Mouse (Mus musculus) hindbrain, embryonic 10.5 days (tissue): ENCODE data around the gene Rae1. TPM values are rescaled to one million over a fixed set of nuclear protein-coding genes. Genes with fewer than 3 reads are reported as not detected.

ENCODE experiments used
- DNase-seq: peaks from one replicate; pipeline ENCODE4 v3.0.0-alpha.2; 2017; ENCODE audit warnings: low spot score
- H3K27ac ChIP-seq: fragments of 300-500 bp; sonication (generic); 2 replicates; pipeline ENCODE4 v1.5.1; 2016; ENCODE audit warnings: mild to moderate bottlenecking, moderate library complexity
- H3K27me3 ChIP-seq: fragments of 300-500 bp; sonication (generic); 2 replicates; pipeline ENCODE4 v1.6.1; 2016; ENCODE audit warnings: mild to moderate bottlenecking; ENCODE audit not compliant: poor library complexity, insufficient read depth, severe bottlenecking
- H3K36me3 ChIP-seq: fragments of 300-500 bp; sonication (generic); 2 replicates; pipeline ENCODE4 v1.6.1; 2016; ENCODE audit warnings: mild to moderate bottlenecking, moderate library complexity
- H3K4me1 ChIP-seq: fragments of 300-500 bp; sonication (generic); replicated peaks from 2 replicates; pipeline ENCODE4 v1.6.1; 2016; ENCODE audit warnings: mild to moderate bottlenecking
- H3K4me3 ChIP-seq: fragments of 300-500 bp; sonication (generic); 2 replicates; pipeline ENCODE4 v1.5.1; 2016; ENCODE audit warnings: mild to moderate bottlenecking, moderate library complexity
- H3K9me3 ChIP-seq: fragments of 300-500 bp; sonication (generic); 2 replicates; pipeline ENCODE4 v1.6.1; 2016; ENCODE audit warnings: mild to moderate bottlenecking, moderate library complexity
- WGBS: fragments of 180-500 bp; shearing (Covaris S2); methylation state at CpG from one replicate; pipeline ENCODE4 v1.1.7; 2016; 5-methylcytosine and 5-hydroxymethylcytosine counted together
- polyA plus RNA-seq: library from polyadenylated mRNA; unstranded; fragments of >200 nt; fragmentation: Nextera tagmentation; extraction: Ambion mirVana; gene quantifications from 2 replicates; pipeline ENCODE4 v1.2.1, GENCODE M21; 2016

Gene Rae1
- polyA plus RNA-seq, 1 experiment from 2014 or later, result 158 TPM

DNA sequence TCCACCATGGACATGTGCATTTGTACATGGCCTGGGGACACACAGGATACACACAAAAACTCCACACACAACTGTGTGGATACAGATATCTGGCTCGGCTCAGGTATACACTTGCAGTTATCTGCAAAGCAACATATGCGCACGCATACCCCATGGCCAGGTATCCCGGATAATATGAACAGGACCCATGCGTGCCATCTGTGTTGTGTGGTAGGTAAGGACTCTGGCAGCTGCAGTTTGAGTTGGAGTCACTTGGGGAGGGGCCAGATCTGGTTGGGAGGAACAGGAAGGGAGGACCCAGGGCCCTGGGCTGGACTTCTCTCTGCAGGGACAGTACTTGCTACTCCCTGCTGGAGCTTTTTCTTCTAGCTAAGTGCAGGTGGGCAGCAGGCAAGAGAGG, 35.7 kb downstream of the Rae1 start:
- H3K36me3 ChIP-seq, result peaks cover 60% of the 10 kb centered on the region

GRCm38 (mm10) chr2:173036055-173036454, 36.1 kb downstream of the Rae1 start:
- Histone ChIP-seq H3K4me3 (no peak overlapping the region), H3K4me1 (peaks cover 9% of the 10 kb centered on the region; the same call in 1 of the 2 replicates), H3K36me3 (peaks cover 56% of the 10 kb centered on the region), H3K9me3 (no peaks in the 10 kb centered on the region), H3K27ac (0 out of 2 replicates have a peak overlapping the region, but pooled peaks have one; percentile 40), H3K27me3 (no peaks in the 10 kb centered on the region)
- 92% methylated on average over 5 of the region's 5 CpGs for WGBS
- DNase-seq, result no peak

More for the DNA sequence above, 35.7 kb downstream of the Rae1 start:
- 95% methylated on average over 5 of the region's 5 CpGs for WGBS
- 0 out of 2 replicates have a peak overlapping the region, but pooled peaks have one; percentile 40 for H3K27ac ChIP-seq
- peaks cover 9% of the 10 kb centered on the region; the same call in 1 of the 2 replicates for H3K4me1 ChIP-seq
- no peaks in the 10 kb centered on the region for H3K9me3 ChIP-seq
- H3K27me3 ChIP-seq, result no peaks in the 10 kb centered on the region
- DNase-seq, result no peak
- no peak overlapping the region for H3K4me3 ChIP-seq

DNA sequence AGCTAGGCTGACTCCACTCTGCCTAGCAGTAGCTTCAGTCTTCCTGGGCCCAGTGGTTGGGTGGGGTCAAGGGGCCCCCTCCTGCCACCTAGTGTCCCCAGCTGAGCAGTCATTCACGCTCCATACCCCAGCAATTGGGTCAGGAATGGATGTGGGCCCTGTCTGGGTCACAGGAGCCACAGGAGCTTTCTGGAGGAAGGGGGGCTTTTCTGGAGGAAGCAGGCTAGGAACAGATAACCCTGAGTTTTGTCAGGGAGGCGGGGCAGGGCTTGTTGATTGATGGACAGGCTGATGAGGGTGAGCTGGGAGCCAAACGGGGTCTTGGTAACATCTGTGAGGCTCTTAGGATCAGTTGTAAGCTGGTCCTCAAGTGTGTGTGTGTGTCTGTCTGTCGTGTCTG, 36.7 kb downstream of the Rae1 start:
- no peak for DNase-seq
- Histone ChIP-seq H3K4me1 (peaks cover 9% of the 10 kb centered on the region; the same call in 1 of the 2 replicates), H3K27me3 (no peaks in the 10 kb centered on the region), H3K36me3 (peaks cover 51% of the 10 kb centered on the region), H3K4me3 (no peak overlapping the region), H3K9me3 (no peaks in the 10 kb centered on the region), H3K27ac (peak overlapping the region; percentile 40; the same call in 1 of the 2 replicates)
- 65% methylated on average over 4 of the region's 4 CpGs for WGBS

DNA sequence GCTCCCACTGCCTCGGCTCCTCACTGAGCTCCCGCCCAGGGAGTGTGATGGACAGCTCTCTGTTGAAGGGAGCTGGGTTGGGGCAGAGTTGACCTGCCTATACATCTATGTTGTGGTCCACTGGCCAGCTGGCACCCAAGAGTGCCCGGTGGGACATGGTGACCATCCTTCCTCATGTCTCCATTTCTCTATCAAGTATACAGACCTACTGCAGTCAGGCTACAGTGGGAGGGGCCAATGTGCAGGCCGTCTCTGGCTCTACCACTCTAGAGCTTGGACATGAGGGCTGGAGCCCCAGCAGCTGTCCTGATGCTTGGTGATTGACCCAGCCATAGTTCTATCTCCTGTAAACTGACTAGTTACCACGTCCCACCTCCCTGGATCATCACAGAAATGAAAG, 37.4 kb downstream of the Rae1 start:
- WGBS, result 82% methylated on average over 5 of the region's 5 CpGs
- DNase-seq, result no peak
- H3K27me3 ChIP-seq, result no peaks in the 10 kb centered on the region
- peaks cover 43% of the 10 kb centered on the region for H3K36me3 ChIP-seq
- peaks cover 10% of the 10 kb centered on the region; the same call in 1 of the 2 replicates for H3K4me1 ChIP-seq
- no peaks in the 10 kb centered on the region for H3K9me3 ChIP-seq
- H3K27ac ChIP-seq, result peak overlapping the region; percentile 5; the same call in 1 of the 2 replicates
- H3K4me3 ChIP-seq, result no peak overlapping the region

DNA sequence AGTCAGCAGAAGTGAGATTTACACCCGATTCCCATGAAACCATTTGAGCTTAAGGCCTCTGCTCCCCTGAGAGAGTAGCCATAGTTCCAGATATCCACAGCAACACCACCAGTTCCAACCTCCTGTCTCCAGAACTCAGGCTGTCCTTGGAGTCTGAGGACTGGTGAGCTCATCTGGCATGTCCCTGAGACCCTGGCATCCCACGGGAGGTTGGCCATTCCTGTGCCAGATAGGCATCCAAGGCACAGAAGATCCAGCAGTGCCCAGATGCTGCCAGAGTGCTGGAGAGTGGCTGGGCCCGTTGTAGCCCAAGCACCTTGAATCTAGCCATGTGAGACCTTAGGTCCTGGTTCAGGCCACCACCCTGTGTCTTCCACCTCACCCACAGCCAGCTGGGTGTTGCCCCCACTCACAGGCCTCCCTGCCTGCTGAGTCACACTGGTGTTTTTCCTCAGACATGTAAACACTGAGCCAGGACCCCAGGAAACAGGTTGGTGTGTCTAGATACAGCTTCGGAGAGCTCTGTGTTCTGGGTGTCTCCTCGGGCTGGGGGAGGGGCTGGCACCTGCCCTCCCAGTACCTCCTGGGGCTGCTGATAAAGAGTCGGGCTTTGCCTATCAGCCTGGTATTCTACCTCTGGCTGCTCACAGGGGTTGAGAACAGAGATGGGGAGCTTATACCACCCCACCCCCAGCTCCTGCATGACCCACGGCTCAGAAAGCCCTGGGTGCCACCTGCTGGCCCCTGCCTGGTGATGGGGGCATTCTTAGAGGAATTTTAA, 38.1 kb downstream of the Rae1 start:
- WGBS, result 72% methylated on average over 7 of the region's 7 CpGs
- Histone ChIP-seq H3K9me3 (no peaks in the 10 kb centered on the region), H3K4me1 (peaks cover 17% of the 10 kb centered on the region), H3K36me3 (peaks cover 37% of the 10 kb centered on the region), H3K4me3 (no peak overlapping the region), H3K27ac (peak overlapping the region; percentile 1; the same call in 1 of the 2 replicates), H3K27me3 (no peaks in the 10 kb centered on the region)
- DNase-seq, result no peak

- H3K27me3 ChIP-seq, result no peaks in the 10 kb centered on the region
- peaks cover 26% of the 10 kb centered on the region for H3K36me3 ChIP-seq
- 91% methylated on average over 4 of the region's 4 CpGs for WGBS
- H3K4me1 ChIP-seq, result peaks cover 15% of the 10 kb centered on the region
- H3K27ac ChIP-seq, result no peak overlapping the region
- H3K4me3 ChIP-seq, result no peak overlapping the region
- DNase-seq, result no peak
- no peaks in the 10 kb centered on the region for H3K9me3 ChIP-seq
Observed at GRCm38 (mm10) chr2:173039041-173039440, 39.1 kb downstream of the Rae1 start.

- H3K36me3 ChIP-seq, result peaks cover 9% of the 10 kb centered on the region; the same call in 1 of the 2 replicates
Observed at GRCm38 (mm10) chr2:173040803-173041202, 40.9 kb downstream of the Rae1 start.

DNA sequence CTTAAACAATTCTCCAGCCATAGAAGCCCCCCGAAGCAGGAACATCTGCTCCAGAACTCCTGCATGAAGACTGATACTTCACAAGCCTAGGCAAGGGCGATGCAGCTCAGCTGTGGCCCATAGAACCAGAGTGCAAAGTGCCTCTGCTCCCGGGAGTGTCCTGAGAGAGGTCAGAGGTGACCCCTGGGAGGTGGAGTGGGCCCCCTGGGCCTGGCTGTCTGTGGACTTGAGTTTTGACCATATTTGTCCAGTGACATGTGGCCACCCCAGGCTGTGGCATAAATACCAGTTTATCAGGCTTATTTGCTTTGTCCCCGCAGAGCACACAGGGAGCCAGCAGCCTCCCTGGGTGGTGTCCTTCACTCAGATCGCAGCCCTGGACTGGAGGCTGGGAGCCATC, 41.3 kb downstream of the Rae1 start:
- peaks cover 22% of the 10 kb centered on the region for H3K4me1 ChIP-seq
- no peaks in the 10 kb centered on the region for H3K27me3 ChIP-seq
- no peak overlapping the region for H3K27ac ChIP-seq
- H3K9me3 ChIP-seq, result no peaks in the 10 kb centered on the region
- WGBS, result 69% methylated on average over 5 of the region's 5 CpGs
- 0 out of 2 replicates have a peak, but pooled peaks cover 4% of the 10 kb centered on the region for H3K36me3 ChIP-seq
- H3K4me3 ChIP-seq, result no peak overlapping the region
- DNase-seq, result no peak

More at GRCm38 (mm10) chr2:173040803-173041202, 40.9 kb downstream of the Rae1 start:
- no peaks in the 10 kb centered on the region for H3K9me3 ChIP-seq
- no peaks in the 10 kb centered on the region for H3K27me3 ChIP-seq
- no peak for DNase-seq
- WGBS, result 87% methylated on average over 3 of the region's 3 CpGs
- no peak overlapping the region for H3K4me3 ChIP-seq
- H3K27ac ChIP-seq, result no peak overlapping the region
- peaks cover 21% of the 10 kb centered on the region for H3K4me1 ChIP-seq

DNA sequence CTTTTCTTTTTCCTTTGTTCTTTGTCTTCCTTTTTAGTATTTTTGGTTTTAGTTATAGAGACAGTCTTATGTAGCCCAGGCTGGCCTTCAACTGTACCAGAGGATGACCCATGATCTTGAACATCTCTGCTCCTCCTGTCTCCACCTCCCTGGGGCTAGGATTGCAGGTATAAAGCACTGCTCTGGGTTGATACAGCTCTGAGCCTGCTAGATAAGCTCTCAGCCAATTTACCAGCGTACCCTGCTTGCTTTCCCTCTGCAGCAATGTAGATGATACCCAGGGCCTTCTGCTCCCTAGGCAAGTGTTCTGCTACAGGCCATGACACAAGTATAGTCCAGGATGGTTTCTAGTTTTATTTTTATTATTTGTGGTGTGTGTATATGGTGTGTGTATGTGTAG, 42.0 kb downstream of the Rae1 start:
- H3K4me1 ChIP-seq, result peaks cover 25% of the 10 kb centered on the region
- no peaks in the 10 kb centered on the region for H3K36me3 ChIP-seq
- H3K4me3 ChIP-seq, result no peak overlapping the region
- no peak for DNase-seq
- H3K27me3 ChIP-seq, result no peaks in the 10 kb centered on the region
- H3K27ac ChIP-seq, result no peak overlapping the region
- 84% methylated on average over 1 of the region's 1 CpGs for WGBS
- no peaks in the 10 kb centered on the region for H3K9me3 ChIP-seq

DNA sequence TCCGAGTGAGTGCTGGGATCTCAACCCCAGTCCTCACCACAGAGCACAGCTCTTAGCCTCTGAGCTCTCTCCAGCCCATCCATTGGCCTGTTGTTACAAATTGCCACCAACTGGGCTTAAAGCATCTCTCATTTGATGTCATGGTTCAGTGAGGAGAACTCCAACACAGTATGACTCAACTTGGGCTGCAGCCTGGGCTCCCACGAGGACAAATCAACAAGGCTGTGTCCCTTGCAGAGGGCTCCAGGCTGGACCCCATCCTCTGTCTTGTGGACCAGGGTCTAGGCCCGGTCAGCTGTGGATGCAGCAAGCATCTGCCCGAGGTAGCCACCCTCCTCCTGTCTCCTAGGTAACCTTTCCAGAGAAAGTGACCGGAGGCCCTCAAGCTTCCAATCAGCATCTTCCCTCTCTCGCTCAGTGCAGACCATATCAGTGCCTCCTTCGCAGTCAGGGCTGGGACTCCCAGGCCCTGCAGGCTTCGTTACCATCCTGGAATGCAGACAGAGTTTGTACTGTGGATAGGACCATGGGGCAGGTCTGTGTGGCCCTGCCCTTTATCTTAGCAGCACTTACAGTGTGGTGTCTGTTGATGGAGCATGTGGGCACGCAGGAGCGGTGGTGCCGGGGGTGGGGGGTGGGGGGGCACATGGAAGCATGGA, 42.7 kb downstream of the Rae1 start:
- Histone ChIP-seq H3K4me3 (no peak overlapping the region), H3K27ac (0 out of 2 replicates have a peak overlapping the region, but pooled peaks have one; percentile 1)
- 65% methylated on average over 11 of the region's 11 CpGs for WGBS

GRCm38 (mm10) chr2:173044198-173044970, 44.5 kb downstream of the Rae1 start:
- WGBS, result 81% methylated on average over 18 of the region's 18 CpGs
- Histone ChIP-seq H3K27me3 (peaks cover 1% of the 10 kb centered on the region; the same call in 1 of the 2 replicates), H3K9me3 (no peaks in the 10 kb centered on the region), H3K36me3 (no peaks in the 10 kb centered on the region), H3K4me3 (no peak overlapping the region), H3K27ac (no peak overlapping the region), H3K4me1 (peaks cover 46% of the 10 kb centered on the region)
- no peak for DNase-seq

More for the DNA sequence above, 42.7 kb downstream of the Rae1 start:
- H3K9me3 ChIP-seq, result no peaks in the 10 kb centered on the region
- no peaks in the 10 kb centered on the region for H3K36me3 ChIP-seq
- peaks cover 28% of the 10 kb centered on the region for H3K4me1 ChIP-seq
- no peak for DNase-seq
- H3K27me3 ChIP-seq, result no peaks in the 10 kb centered on the region

DNA sequence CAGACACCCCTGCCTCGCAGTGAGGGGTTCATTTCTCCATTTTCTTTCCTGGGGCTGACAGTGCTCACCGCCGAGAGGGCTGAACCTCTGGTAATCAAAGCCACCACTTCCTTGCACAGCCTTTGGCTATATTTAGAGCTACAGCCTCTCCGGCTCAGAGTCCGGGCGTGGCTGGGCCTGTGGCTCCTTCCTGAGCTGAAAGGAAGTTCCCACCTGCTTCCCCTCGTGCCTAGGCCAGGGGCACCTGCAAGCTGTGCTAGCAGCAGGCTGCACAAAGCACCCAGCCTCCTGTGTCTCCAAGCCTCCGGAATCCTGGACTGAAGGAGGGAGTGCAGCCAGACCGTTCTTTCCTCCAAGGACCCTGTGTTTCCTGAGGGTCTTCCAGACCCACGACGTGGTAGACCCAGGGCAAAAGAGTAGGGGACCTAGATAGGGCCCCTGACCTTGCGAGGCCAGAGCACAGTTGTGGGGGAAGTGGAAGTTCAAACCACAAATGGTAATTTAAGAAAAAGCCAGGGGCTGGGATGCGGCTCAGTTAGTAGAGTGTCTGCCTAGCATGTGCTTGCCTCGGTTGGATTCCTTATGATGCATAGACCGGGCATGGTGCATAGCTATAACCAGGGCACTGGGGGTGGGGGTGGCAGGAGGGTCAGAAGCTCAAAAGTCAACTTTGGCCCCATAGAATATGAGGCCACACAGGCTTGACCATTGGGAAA, 46.8 kb downstream of the Rae1 start:
- WGBS, result 74% methylated on average over 15 of the region's 15 CpGs
- peaks cover 10% of the 10 kb centered on the region for H3K27me3 ChIP-seq
- H3K27ac ChIP-seq, result peak overlapping the region; percentile 41; the same call in 1 of the 2 replicates
- H3K4me1 ChIP-seq, result peaks cover 67% of the 10 kb centered on the region
- no peak for DNase-seq
- no peaks in the 10 kb centered on the region for H3K36me3 ChIP-seq
- no peaks in the 10 kb centered on the region for H3K9me3 ChIP-seq
- no peak overlapping the region for H3K4me3 ChIP-seq
